Mouse (Mus musculus) liver, embryonic 11.5 days (tissue): ENCODE results near the gene Enpp3. TPM values are rescaled to one million over a fixed set of nuclear protein-coding genes. Genes with fewer than 3 reads are reported as not detected.

Experiments
- ATAC-seq: fragments of 200-750 bp; cut with Nextera tagmentation; replicated peaks from 2 replicates; pipeline ENCODE4 v1.8.0; 2017; ENCODE audit warnings: moderate number of reproducible peaks, mild to moderate bottlenecking, moderate TSS enrichment, moderate library complexity; ENCODE audit not compliant: low FRiP score
- DNase-seq: peaks from one replicate; pipeline ENCODE4 v3.0.0-alpha.2; 2017; ENCODE audit warnings: low spot score
- H3K27ac ChIP-seq: fragments of 300-500 bp; sonication (generic); 2 replicates; pipeline ENCODE4 v1.5.1; 2014; ENCODE audit warnings: mild to moderate bottlenecking, low read depth, low read length, control low read depth
- H3K27me3 ChIP-seq: fragments of 300-500 bp; sonication (generic); replicated peaks from 2 replicates; pipeline ENCODE4 v1.6.1; 2014; ENCODE audit warnings: low read length, mixed read lengths; ENCODE audit not compliant: control insufficient read depth, insufficient read depth
- H3K36me3 ChIP-seq: fragments of 300-500 bp; sonication (generic); 2 replicates; pipeline ENCODE4 v1.6.1; 2014; ENCODE audit warnings: mild to moderate bottlenecking, low read length, moderate library complexity, mixed read lengths; ENCODE audit not compliant: control insufficient read depth, insufficient read depth
- H3K4me1 ChIP-seq: fragments of 300-500 bp; sonication (generic); replicated peaks from 2 replicates; pipeline ENCODE4 v1.6.1; 2014; ENCODE audit warnings: low read length, mixed read lengths; ENCODE audit not compliant: control insufficient read depth, insufficient read depth
- H3K4me2 ChIP-seq: fragments of 300-500 bp; sonication (generic); 2 replicates; pipeline ENCODE4 v1.6.1; 2014; ENCODE audit warnings: mild to moderate bottlenecking, control low read depth, moderate library complexity
- H3K4me3 ChIP-seq: fragments of 300-500 bp; sonication (generic); 2 replicates; pipeline ENCODE4 v1.5.1; 2014; ENCODE audit warnings: low read depth, low read length, control low read depth
- H3K9ac ChIP-seq: fragments of 300-500 bp; sonication (generic); 2 replicates; pipeline ENCODE4 v1.6.1; 2014; ENCODE audit warnings: low read depth, low read length, control low read depth
- H3K9me3 ChIP-seq: fragments of 300-500 bp; sonication (generic); 2 replicates; pipeline ENCODE4 v1.6.1; 2016; ENCODE audit warnings: low read length, inconsistent platforms, mixed read lengths; ENCODE audit not compliant: control insufficient read depth
- WGBS: fragments of 180-500 bp; shearing (Covaris S2); extraction: QIAGEN DNeasy Blood & Tissue Kit; methylation state at CpG from one replicate; pipeline ENCODE4 v1.1.7; 2014; 5-methylcytosine and 5-hydroxymethylcytosine counted together
- polyA plus RNA-seq: library from polyadenylated mRNA; unstranded; fragments of >200 nt; fragmentation: Nextera tagmentation; extraction: Ambion mirVana; gene quantifications from 2 replicates; pipeline ENCODE4 v1.2.1, GENCODE M21; 2014

The Enpp3 gene
- polyA plus RNA-seq, 1 experiment from 2014 or later: 2.4 TPM

DNA sequence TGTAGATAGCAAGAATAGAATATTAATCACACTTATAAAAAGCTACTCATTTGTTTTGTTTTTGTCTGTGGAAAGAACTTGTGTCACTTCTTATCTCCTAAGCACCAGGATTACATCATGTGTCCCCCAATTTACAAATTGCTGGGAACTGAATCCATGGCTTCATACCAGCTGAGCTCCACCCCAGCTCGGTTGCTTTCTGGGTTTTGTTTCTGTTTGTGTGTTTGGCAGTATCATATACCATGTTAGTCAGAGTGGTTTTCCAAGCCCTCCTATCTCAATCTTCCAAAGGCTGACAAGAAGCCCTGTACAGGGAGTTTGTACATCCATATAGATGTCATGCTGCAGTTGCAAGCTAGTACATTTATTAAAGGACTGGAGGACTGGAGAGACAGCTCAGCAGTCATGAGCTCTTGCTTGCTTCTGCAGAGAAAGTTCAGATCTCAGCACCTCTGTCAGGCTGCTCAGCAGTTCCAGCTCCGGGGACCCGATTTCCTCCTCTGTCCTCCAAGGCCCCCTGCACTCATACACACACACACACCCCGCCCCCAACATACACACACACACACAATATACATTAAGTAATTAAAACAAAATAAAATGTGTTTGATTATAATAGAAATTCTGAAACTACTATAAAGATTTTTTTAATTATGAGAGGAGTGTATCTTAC is 6.1 kb downstream of the Enpp3 start:
- Histone ChIP-seq H3K27me3 (no peaks in the 10 kb centered on the region), H3K9ac (no peak overlapping the region), H3K4me3 (no peak overlapping the region), H3K36me3 (no peaks in the 10 kb centered on the region), H3K4me2 (no peak overlapping the region), H3K9me3 (0 out of 2 replicates have a peak, but pooled peaks cover 2% of the 10 kb centered on the region), H3K27ac (no peak overlapping the region), H3K4me1 (no peaks in the 10 kb centered on the region)
- no peak for ATAC-seq
- DNase-seq: no peak
- 78% methylated on average over 4 of the region's 4 CpGs for WGBS

DNA sequence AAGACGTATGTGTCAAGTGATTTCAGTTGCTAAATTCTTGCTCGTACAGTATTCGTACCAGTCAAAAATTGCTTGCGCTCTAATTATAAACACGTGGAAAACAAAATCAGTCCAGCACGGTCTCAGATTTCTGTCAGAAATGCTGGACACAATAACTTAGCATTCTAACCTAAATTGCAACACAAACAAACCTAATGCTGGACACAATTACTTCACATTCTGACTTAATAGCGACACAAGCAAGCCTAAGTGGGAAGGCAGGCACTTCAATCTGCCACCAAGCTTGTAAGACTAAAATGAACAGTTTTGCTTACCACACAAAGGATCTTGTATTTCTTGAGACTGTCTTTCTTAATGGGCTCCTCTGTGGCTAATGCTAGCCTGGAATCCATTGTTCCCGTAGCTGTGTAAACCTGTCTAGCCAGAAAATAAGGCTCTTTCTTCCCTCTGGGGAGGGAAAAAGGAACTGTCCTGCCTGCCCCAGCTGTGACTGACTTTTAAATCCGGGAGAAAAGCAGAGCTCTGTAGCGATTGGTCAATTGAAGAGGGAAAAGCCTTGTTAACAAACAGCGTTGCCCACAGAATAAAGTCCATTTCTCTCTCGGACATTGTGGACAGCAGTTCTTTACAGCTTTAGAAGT is 6.8 kb downstream of the Enpp3 start:
- Histone ChIP-seq H3K4me3 (no peak overlapping the region), H3K9ac (no peak overlapping the region), H3K4me1 (no peaks in the 10 kb centered on the region), H3K4me2 (peak overlapping the region; percentile 19; the same call in 1 of the 2 replicates), H3K27me3 (no peaks in the 10 kb centered on the region), H3K36me3 (no peaks in the 10 kb centered on the region), H3K27ac (no peak overlapping the region), H3K9me3 (0 out of 2 replicates have a peak, but pooled peaks cover 2% of the 10 kb centered on the region)
- ATAC-seq (no peak), DNase-seq (no peak)
- 42% methylated on average over 12 of the region's 12 CpGs for WGBS

DNA sequence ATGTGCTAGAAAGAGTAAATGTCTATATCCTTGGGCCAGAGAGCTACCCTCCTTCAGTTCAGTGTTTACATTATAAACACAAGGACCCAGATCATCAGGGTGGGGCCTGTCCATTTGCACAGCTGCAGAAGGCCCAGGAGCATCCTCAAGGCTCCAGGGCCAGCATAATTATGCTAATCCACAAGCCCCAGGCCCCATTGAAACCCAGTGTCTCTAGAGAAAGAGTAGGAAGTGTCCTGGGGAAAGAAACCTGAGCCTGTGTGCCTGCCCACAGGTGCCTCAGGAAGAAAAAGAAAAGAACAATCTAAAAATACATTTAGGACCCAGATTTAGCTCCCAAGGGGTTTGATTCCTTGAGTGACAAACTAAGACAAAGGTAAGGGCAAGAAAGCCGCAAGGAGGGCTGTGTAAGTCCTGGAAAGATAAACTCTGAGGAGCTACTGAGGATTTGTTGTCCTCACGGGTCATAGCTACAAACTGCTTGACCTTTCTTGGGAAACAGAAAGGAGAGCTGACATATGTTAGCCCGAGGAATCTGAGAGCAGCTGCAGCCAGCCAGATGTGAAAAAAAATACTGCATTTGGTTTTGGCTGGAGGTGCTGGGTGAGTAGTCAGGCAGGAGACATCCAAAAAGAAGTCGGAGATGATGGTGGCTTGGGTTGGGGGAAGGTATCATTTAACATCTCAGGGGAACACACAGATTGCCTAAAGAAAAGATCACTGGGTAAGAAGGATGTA is 7.8 kb downstream of the Enpp3 start:
- Histone ChIP-seq H3K9me3 (0 out of 2 replicates have a peak, but pooled peaks cover 2% of the 10 kb centered on the region), H3K9ac (no peak overlapping the region), H3K27ac (no peak overlapping the region), H3K36me3 (no peaks in the 10 kb centered on the region), H3K27me3 (no peaks in the 10 kb centered on the region), H3K4me2 (peak overlapping the region; percentile 7; the same call in 1 of the 2 replicates), H3K4me1 (no peaks in the 10 kb centered on the region), H3K4me3 (no peak overlapping the region)
- ATAC-seq (no peak), DNase-seq (no peak)
- 41% methylated on average over 4 of the region's 4 CpGs for WGBS

DNA sequence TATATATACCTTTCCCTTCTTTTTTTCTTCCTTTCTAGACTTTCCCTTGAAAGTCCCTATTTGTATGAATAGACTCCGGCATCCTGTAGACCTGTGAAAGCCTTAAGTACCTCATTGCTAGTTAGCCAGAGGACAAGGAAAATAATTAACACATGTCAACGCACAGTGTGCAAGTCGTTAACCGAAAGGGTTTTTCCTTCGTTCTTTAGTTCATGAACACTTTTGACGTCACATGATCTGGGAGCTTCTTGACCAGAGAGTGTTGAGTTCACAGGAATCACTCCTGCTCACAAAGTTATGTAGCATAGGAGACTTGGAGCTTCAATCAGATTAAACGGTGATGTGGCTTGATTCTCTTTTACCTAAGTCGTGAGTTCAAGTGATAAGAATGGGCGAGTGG is 10.3 kb downstream of the Enpp3 start:
- Histone ChIP-seq H3K4me1 (no peaks in the 10 kb centered on the region), H3K9ac (no peak overlapping the region), H3K27me3 (no peaks in the 10 kb centered on the region), H3K27ac (no peak overlapping the region), H3K4me2 (no peak overlapping the region), H3K36me3 (no peaks in the 10 kb centered on the region), H3K9me3 (no peaks in the 10 kb centered on the region), H3K4me3 (no peak overlapping the region)
- 91% methylated on average over 9 of the region's 9 CpGs for WGBS
- ATAC-seq (no peak), DNase-seq (no peak)

DNA sequence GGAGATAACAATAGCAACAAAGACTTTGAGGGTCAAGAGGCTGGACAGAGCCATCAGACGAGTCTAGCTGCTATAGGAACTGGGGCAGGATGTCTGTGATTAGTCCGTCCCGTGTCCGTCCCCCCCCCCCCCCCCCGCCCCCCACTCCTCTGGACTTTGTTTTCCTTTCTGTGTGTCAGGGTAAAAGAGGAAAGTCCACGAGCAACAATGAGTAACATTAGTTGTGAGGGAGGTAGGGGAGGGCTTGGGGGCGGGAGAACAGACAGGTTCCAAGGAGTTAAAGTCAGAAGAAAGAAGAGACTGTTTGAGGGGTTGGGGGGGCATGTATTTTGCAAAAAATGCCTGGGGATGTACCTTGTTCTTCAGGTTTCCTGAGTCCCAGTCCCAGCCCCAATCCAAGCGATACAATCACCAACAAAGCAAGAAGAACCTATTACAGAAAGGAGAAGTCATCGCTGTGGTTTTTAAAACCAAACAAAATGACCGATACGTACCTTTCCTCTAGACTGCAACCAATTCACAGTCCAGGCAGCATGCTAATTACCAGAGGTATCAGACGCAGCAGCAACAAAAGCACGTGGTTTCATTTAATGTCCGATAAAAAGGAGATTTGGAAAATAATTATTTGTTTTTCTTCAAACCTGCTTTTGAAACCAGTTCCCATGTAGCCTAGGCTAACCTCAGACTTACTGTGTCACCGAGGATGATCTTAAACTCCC is 11.1 kb downstream of the Enpp3 start:
- no peaks in the 10 kb centered on the region for H3K4me1 ChIP-seq
- ATAC-seq: no peak
- H3K27ac ChIP-seq: no peak overlapping the region
- no peak for DNase-seq
- no peak overlapping the region for H3K4me3 ChIP-seq
- H3K4me2 ChIP-seq: no peak overlapping the region
- H3K9me3 ChIP-seq: no peaks in the 10 kb centered on the region
- no peaks in the 10 kb centered on the region for H3K27me3 ChIP-seq
- 60% methylated on average over 13 of the region's 15 CpGs for WGBS
- no peaks in the 10 kb centered on the region for H3K36me3 ChIP-seq
- no peak overlapping the region for H3K9ac ChIP-seq

DNA sequence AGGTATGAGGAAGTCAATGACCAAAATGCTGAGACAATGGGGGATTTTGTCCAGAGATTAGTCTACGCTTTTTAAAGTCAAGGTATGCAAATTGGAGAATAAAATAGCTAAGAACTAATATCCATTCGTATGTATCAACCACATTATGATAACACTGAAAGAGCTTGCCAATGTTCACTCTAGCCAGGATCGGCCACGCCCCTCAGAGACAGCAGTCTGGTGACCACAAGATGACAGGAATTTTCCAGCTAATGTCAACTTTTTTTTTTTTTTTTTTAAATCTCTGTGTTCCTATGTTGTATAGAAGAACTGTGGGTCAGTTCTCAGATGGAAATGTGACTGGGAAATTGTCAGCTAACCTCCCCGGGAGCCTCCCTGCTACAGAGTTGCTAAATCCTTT is 12.2 kb downstream of the Enpp3 start:
- 81% methylated on average over 5 of the region's 5 CpGs for whole genome bisulfite sequencing
- Histone ChIP-seq H3K4me2 (no peak overlapping the region), H3K36me3 (no peaks in the 10 kb centered on the region), H3K9me3 (no peaks in the 10 kb centered on the region), H3K27ac (no peak overlapping the region), H3K4me3 (no peak overlapping the region), H3K9ac (no peak overlapping the region), H3K4me1 (no peaks in the 10 kb centered on the region), H3K27me3 (no peaks in the 10 kb centered on the region)
- ATAC-seq (no peak), DNase-seq (no peak)

DNA sequence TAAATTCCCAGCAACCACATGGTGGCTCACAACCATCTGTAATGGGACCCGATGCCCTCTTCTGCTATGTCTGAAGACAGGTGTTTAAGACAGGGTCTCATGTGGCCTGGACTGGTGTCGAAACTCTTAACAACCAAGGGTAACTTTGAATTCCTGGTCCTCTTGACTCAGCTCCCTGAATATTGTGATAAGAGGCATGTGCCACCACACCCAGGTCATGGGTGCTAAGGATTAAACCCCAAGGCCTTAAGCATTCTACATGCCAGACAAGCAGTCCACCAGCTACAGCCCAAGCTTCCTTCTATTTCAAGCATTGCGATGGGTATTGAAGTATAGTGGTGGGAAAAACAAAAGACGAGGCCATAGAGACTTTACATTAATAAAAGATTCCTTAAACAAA is 14.5 kb downstream of the Enpp3 start:
- H3K4me1 ChIP-seq: peaks cover 3% of the 10 kb centered on the region
- ATAC-seq: peak; percentile 82
- H3K4me2 ChIP-seq: no peak overlapping the region

DNA sequence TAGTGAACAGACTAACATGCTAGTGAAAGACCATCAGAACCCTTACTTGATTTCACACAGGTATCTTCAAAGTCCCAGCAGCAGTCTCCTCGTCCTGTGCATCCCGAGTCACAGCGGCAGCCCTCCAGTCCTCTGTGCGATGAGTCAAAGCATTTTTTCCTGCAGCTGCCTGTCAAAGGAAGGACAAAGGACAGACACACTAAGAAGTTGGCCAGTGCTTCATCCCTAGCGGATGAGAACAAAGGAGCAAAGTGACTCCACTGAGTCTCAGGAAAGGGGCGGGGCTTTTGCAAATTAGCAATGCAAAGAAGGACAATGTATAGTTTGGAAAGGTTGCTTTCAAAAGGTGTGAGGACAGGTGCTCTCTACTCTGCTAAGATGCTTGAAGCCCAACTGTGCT is 16.5 kb downstream of the Enpp3 start:
- H3K27ac ChIP-seq: no peak overlapping the region
- no peaks in the 10 kb centered on the region for H3K9me3 ChIP-seq
- H3K27me3 ChIP-seq: no peaks in the 10 kb centered on the region
- H3K9ac ChIP-seq: no peak overlapping the region
- H3K4me3 ChIP-seq: no peak overlapping the region
- no peak for DNase-seq
- H3K4me2 ChIP-seq: no peak overlapping the region
- no peak for ATAC-seq
- H3K4me1 ChIP-seq: peaks cover 6% of the 10 kb centered on the region
- 54% methylated on average over 6 of the region's 6 CpGs for WGBS
- no peaks in the 10 kb centered on the region for H3K36me3 ChIP-seq

More for the DNA sequence above, 14.5 kb downstream of the Enpp3 start:
- Histone ChIP-seq H3K36me3 (no peaks in the 10 kb centered on the region), H3K4me3 (no peak overlapping the region), H3K9me3 (no peaks in the 10 kb centered on the region), H3K27me3 (no peaks in the 10 kb centered on the region), H3K27ac (no peak overlapping the region), H3K9ac (no peak overlapping the region)
- WGBS: 84% methylated on average over 4 of the region's 4 CpGs
- no peak for DNase-seq
